Mouse (Mus musculus): Measurements from ENCODE around the gene Dbf4.

The Dbf4 gene

DNA sequence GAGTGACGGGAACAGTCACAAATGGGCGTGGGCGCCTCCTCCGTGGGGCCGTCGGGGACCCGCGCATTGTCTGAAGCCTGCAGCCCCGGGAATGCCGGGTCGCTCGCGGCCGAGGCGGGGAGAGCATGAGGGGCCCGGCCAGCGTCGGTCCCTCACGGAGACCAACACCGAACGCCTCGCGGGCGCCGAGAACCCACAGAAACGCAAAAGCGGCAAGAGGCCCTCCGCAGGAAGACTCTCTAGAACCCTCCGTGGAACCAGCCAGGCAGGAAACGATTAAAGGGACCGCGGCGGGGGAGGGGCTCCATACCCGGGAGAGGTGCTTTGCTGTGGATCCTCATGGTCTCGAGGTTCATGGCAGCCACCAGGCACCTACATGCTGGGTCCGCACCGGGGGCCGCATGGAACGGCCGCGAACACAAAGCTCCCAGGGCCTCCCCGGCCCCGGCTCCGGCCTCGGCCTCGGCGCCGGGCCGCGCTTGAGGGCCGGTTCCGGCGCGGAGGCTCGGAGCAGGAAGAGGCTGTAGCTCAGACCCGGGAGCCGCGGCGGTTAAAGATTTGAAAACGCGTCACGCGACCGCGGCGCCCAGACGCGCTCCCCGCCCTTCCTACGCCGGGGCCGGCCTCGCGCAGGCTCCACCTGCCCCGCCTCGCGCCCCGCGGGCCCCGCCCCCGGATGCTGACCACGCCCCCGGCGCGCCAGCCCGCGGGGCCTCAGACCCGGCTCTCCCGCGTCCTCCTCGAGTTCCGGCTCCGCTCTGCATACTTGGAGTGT lies at the start of gene Dbf4, which contains the start of gene Slc25a40:
Gene Dbf4, minus strand, starts transcription at position 560 of the 775 bp plus-strand sequence.
Gene Slc25a40, plus strand, starts transcription at position 694 of the 775 bp plus-strand sequence.
- peak; percentile 95 for DNase-seq (ENCODE audit: low spot score in 2 of 2)

DNA sequence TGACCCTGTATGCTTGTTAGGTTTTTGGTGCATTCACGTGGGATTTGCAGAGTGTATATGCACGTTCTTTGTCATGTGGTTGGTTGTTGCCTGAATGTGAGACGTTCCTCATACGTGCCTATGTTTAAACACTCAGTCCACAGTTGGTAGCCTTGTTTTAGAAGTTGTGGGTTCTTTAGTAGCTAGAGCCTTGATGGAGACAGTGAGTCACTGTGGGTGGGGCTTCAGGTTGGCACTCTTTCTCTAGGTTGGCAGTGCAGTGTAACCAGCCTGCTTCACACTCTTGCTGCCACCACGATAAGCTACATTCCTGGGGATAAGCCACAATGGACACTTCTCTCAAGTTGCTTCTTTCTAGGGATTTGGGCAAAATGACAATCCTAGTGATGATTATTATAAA lies 34.0 kb upstream of the Dbf4 start:
- DNase-seq (ENCODE audit: low spot score in 2 of 2): no peak

DNA sequence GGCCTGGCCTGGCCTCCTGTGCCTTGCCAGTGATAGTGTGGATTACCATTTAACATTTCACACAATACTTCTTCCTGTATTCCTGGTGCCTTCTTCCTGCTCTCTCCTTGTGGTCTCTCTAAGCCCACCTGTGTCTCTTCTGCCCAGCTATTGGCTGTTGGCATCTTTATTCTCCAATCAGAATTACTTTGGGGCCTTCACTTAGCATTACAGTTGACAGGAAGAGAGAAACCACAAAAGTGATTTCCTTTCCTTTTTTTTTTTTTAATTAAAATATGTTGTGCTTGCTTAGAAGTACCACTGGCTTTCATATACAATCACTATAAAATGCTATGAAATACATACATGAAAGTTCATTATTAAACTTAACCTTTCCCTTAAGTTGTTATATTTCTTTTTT lies 33.0 kb upstream of the Dbf4 start:
- DNase-seq (ENCODE audit: low spot score in 2 of 2): no peak

DNA sequence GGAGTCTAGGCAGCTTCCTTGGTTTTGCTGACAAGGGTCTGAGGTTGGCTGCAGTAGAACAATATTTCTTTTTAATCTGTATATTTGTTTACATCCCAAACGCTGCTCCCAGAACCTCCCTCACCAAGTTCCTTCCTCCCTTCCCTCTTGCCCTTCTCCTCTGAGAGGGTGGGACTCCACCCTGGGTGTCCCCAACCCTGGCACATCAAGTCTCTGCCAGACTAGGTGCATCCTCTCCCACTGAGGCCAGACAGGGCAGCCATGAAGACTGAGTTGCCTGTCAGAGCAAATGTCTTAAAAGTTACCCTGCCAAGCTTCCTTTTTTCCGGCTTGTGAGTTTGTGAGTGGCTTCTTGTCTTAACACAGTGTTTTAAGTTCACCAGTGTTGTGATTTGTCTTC lies 16.6 kb upstream of the Dbf4 start:
- DNase-seq (ENCODE audit: low spot score in 2 of 2): no peak

DNA sequence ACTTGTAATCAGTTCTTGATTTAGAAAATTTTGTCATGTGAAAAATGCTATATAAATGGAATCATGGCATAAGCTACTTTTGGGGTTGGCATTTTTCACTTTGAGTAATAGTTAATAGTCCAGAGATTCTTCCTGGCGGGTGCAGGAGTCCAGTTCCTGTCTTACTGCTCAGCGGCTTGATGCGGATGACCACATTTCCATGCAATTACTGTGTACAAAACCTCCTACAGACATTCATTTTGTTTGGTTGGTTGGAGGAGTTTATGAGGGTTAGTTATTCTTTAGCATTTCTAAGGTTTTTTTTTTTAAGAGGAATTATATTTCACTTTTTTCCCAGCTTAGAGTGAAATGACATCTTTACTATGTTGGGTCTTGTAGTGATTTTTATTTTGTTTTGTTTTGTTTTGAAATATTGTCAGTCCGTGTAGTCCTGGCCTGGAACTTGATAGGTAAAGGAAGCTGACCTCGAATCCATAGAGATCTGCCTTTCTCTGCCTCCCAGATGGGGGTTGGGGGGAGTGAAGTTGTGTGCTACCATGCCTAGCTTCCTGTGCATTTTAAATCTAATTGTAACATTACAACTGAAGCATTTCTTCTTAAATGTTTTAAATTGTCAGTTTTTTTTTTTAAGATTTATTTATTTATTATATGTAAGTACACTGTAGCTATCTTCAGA lies 15.1 kb upstream of the Dbf4 start:
- no peak for DNase-seq (ENCODE audit: low spot score in 2 of 2)

DNA sequence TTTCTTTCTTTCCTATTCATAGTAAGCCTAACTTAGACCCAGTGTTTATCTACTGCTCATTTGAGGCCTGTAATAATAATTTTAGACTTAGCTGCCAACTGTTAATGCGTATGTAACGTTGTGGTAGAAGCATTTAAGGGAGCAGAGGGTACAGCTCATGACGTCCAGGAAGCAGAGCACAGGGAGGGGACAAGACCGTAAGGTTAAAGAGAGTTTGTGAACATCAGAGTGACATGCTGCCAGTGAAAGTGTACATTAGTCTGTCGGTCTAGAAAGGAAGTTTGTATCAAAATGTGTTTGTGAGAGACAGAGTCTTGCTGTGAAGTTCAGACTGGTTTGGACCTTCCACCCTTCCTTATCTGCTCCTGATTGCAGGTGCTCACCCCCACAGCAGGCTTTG lies 3.4 kb upstream of the Dbf4 start:
- no peak for DNase-seq (ENCODE audit: low spot score in 2 of 2)

DNA sequence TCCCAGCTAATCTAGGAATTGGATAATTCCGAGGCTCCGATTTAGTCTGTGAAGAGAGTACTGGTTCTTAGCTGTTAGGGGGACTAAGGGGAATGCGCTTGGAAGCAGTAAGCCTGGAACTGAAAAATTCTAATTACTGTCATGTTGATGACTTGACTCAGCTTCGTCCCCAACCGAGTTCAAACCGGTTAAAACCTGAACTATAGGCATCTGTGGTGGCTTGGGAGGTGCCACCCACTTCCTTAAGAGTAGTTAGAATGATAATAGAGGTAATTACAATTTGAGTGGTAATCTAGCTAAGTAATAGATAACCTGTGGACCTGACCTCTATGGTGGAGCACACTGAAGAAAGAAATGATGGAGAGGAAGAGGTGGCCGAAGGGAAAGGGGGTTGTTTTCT lies 1.6 kb upstream of the Dbf4 start:
- DNase-seq (ENCODE audit: low spot score in 2 of 2): peak in 1 of 2 experiments; percentile 34

DNA sequence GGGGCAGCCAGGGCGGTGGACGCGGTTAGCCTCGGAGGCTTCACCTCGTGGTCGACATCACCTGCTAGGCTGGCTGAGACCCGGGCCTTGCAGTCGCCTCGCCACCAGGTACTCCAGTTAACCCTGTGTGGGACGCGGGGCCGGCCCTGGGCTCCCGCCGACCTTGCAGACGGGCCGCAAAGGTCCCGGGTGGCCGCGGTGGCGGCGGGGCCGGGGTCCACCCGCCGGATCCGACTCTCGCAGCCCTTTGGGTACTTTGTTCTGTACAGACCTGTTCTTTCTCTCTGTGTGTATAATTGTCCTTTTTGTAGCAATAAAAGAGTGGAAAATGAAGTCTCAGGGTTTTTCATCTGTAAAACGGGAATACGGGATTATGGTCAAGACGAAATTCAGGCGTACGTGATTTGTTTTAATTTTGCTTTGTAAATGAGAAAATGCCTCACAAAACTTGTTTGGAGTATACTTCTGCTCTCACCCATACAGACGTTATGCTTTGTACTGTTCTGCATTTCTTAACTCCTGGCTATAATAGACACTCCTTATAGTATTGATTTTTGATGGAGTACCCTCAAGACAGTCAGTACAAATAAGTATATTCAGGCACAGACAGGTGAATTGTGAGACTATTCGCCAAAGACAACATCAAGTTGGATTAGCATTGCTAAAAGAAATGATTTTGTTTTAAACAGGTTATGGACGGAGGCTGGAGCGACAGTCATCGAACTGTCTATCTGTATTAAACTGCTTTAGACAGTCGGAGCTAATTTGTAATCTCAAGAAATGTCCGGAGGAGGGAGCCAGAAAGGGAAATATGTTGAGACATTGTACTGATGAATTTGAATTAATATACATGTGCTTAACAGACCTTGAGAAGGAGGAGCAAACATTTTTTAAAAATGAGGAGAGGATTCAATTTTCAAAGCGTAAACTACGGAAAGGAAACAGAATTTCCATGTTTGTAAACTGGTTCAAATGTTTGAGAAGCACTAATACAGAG lies 714 bp upstream of the Dbf4 start:
- DNase-seq (ENCODE audit: low spot score in 2 of 2): no peak

DNA sequence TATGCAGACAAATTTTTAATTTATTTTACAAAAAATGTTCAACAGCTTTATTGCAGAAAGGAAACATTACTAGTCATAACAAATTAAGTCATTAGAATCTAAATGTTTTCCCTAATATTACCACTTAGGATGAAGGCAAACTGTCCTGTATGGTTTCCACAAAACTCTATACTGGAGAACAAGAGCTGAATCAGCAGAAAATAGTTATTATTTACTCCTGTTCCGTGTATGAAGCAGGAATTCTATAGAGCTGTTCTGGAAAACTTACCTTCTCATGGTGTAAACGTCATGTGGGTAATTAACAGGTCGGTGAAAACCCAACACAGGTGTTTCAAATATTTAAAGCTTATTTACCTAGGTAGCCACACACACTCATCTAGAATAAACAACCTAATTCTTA lies 1.1 kb downstream of the Dbf4 start:
- DNase-seq (ENCODE audit: low spot score in 2 of 2): no peak

DNA sequence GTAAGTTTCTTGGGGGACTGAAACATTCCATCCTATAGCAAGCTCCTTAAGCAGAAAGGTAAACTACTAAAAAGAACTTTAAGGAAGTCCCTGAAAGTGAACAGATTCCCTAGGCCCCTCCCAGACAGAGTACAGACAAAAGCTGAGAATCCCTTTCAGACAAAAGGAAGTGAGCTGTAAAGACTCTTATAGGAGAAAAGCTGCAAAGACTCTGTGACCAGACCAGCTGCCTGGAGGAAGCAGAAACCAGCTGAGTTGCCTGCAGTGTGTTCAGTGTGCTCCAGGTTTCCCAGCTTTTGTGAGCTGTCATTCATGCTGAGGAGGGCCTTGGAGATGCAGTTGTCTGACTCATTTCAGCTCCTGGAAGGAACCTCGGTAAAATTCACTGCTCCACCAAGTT lies 5.1 kb downstream of the Dbf4 start:
- DNase-seq (ENCODE audit: low spot score in 2 of 2): no peak

DNA sequence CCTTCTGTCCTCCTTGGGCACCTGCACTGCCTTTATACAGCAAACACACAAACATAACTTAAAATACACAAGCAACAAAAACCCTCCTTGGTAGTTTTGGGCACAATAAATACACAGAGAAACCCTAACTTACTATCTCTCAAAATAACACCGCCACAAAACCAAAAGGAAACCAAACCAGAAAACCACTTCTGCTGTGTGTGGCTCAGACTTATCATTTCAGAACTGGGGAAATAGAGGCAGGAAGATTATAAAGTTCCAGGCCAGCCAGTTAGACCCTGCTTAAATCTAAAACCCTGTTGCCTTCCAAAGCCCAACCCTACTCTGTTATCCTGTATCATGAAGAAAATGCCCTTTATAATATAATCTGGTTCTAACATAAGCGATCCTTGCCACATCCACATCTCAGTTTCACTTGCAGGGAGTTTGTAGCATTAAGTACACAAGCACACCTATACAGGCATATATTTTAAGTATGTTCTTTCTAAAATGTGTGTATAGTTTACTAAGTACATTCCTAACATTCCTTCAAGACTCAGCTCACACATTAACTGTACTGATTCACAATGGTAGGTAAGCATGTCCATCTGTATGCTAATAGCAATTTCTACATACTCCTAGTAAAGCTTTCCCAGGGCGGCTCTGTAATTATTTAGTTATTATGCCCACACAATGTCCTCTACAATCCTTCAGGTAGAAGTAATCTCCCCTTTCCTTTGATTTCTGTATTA lies 5.7 kb downstream of the Dbf4 start:
- no peak for DNase-seq (ENCODE audit: low spot score in 2 of 2)

DNA sequence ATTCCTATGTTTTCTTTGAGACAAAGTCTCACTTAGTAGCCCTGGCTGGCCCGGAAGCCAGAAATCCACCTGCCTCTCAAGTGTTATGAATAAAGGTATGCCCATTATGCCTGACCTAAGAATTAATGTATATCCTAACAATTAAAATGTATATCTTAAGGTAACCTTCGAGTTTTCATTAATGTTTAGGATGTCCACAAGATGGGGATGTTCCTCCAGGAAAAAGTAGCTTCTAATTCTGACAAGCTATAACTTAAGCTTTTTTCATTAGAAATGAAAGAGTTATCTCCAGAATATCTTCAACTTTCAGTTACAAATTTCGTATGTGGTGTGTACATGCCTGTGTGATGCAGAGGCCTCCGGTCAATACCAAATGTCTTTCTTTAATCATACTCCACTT lies 13.8 kb downstream of the Dbf4 start:
- no peak for DNase-seq (ENCODE audit: low spot score in 2 of 2)

DNA sequence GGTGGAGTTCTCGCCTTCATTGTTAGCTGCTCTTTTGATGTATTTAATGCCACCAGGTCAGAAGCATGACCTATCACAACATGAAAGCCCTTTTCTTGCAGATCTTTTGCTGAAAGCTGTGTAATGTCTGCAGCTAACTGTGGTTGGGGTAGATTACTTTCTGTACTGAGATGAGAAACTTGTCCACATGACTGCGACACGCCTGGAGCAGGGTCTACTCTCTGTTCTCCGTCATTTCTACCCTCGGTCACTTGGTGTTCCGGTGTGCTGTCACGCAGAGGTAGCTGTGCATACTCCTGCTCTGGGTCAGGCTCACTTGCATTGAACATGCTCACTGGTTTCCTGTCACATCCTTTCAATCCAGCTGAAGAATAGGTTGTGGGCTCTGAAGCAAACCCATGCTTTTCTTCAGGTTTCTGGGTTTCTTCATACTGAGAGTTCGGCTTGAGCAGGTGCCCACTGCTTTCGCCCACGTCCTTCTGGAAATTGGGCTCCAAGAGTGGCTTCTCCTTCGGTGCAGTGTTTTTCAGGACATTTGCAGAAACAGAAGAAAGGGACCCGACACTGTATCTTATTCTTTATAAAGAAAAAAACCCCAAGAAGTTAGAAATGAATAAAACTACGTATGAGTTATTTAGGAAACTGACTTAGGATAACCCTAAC lies 24.8 kb downstream of the Dbf4 start:
- DNase-seq (ENCODE audit: low spot score in 2 of 2): no peak

DNA sequence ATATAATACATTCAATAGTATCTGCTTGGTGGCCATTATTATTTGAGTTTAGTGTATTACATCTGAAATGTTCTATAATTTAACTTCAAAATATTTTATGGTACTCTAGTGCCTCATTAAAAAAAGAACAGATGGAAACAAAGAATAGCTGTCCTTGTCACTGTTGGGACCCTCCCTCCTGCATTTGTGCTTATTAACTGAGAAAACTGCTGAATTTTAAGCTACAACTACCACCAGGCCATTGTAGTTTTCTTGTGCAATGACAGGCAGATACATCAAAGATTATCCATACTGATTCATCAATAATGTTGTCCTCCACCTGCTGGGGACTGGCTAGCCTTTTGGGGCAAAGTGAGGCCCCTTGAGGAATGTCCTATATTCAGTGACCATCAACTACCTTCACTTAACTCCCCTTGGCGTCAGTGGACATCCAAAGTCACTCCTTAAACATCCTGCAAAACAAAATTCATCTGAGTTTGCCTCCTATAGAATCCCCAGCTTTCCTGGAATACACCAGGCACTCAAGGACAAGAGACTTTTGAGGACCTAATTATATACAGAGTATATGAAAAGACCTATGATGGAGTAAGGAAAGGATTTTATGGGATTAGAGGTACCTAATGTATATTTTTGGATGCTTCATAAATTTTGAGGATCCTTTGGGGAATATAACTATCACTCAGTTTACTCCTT lies 28.5 kb downstream of the Dbf4 start:
- DNase-seq (ENCODE audit: low spot score in 2 of 2): no peak

DNA sequence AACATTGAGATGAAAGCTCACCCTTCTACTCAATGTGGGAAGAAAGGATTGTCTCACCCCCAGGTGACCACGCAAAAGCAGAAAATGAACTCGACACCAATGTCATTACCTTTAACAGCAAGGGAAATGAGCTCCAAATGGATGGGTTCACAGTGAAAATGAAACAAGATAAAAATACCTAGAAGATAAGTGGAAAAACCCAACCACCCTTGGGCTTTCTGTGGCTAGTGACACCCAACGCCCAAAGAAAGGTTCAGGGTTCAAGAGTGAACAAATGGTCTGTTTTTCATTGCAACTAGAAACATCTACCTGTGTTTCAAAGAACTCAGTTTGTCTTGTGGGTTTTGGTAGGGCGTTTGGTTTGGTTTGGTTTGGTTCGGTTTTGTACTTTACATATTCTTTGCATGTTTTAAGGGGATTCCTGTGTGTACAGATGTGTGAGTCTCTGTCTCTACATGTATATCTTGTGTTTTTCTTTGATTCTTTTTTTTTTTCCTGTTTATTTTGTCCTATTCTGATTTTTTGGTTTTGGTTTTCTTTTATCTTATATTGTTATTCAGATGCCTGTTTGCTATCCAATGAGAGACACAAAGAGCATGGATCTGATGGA lies 48.1 kb downstream of the Dbf4 start:
- DNase-seq (ENCODE audit: low spot score in 2 of 2): no peak

DNA sequence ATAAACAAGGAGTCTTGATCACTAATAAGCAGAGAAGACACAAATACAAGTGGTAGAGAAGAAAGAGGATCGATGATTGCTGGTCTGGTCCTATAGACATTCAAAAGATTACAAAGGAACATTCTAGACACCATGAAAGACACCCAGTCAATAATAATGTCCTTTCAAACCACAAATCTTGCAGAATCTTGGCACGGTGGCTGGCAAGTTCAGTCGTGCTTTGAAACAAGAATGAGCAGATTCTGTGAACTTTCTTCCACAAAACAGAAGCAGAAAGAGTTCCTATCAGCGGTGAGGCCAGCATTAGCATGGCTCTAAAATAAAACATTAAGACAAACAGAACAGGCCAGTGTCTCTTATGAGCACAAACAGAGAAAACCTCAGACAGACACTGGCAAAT lies 49.1 kb downstream of the Dbf4 start:
- DNase-seq (ENCODE audit: low spot score in 2 of 2): no peak

DNA sequence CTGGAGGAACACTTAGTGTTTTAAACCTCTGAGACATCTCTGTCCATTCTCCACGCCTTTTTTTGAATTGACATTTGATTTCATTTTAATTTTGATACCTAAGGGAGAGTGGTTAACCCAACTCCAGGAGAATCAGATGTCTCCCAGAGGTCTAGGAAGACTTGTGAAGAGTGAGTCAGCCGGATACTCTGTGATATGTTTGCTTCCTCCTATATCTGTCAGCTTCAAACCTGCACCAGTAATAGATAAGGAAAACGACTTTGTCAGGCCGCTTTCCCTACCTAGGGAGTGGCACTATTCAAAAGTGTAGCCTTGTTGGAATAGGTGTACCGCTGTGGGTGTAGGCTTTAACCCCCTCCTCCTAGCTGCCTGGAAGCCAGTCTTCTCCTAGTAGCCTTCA lies 53.7 kb downstream of the Dbf4 start:
- no peak for DNase-seq (ENCODE audit: low spot score in 2 of 2)

DNA sequence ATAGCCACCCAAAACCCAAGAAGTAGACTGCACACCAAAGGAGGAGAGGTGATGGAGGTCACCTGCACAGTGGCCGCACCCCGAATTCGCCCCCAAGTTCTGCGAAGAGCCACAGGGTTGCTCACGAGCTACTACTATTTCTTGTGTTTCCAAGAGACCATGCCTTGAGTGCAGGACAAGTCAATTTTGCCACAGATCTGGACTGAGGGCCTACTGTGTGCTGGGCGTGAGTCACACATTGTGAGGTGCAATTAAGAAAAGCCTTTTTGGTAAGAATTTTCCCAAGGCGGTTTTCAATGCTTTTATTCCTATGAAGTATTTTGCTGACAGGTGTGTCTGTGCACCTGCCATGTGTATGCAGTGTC lies 54.2 kb downstream of the Dbf4 start:
- no peak for DNase-seq (ENCODE audit: low spot score in 2 of 2)

DNA sequence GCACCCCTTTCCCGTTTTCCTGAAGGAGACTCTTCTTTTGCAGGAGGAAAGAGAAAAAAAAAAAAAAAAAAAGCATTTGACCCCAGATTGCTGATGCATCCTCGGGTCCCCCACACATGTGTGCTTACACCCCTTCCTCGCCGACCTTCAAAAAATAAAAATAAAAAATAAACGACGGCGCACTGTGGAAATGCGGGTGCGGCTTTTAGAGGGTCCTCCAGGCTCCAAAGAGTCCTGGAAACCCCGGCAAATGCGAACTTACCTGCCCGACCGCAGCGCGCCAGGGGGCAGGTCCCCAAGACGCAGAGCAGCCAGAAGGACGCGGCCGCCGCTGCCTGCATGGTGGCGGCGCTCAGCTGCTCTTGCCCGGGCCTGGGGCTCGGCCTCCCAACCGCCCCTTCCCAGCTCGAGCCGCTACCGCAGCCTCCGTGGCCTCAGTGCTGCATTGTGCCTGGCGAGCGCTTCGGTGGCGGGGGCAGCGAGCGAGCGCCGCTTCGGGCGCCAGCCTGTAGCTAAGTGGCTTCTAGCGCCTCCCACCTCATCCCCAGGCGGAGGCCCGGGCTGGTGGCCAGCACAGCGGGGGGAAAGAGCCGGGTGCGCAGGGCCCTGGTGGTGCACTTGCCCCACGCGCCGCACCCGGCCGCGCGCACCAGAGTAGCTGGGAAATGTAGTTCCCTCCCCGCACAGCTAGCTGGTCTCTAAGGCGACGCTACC lies 54.7 kb downstream of the Dbf4 start, which contains the start of gene Adam22:
Gene Adam22, minus strand, starts transcription at position 547 of the 714 bp plus-strand sequence.
- DNase-seq (ENCODE audit: low spot score in 2 of 2): peak in 1 of 2 experiments; percentile 31

All from spleen, postnatal 10 days (tissue).